Mouse (Mus musculus) CD8-positive naive resting alpha-beta T cell, adult 57 days (primary cell): ENCODE data around the gene Mfge8. TPM values are rescaled to one million over a fixed set of nuclear protein-coding genes. Genes with fewer than 3 reads are reported as not detected.

ENCODE experiments used
- total RNA-seq: library from RNA; stranded (reverse); gene quantifications from one replicate; pipeline ENCODE4 v1.2.4, GENCODE M21; 2023

The Mfge8 gene
- 23.7 TPM for total RNA-seq

GRCm38 (mm10) chr7:79148711-79149266 lies at the start of gene Mfge8:
TSS of gene Mfge8 (minus strand) at chr7:79149060.

GRCm38 (mm10) chr7:79130843-79131444 lies 17.9 kb downstream of the Mfge8 start, which contains the start of gene Hapln3:
TSS of gene Hapln3 (minus strand) at chr7:79131018.

Other genes with a start within 250 kb of the Mfge8 start
- gene Isg20, start 235.6 kb downstream of the Mfge8 start, total RNA-seq, result 14.1 TPM
- not detected for gene Acan, start 95.6 kb downstream of the Mfge8 start, total RNA-seq
- not detected for gene Hapln3, start 18.0 kb downstream of the Mfge8 start, total RNA-seq
- 90.3 TPM for gene Abhd2, start 124.1 kb upstream of the Mfge8 start, total RNA-seq
- not detected for gene Rlbp1, start 238.0 kb upstream of the Mfge8 start, total RNA-seq
- 2.0 TPM for gene Fanci, start 242.9 kb upstream of the Mfge8 start, total RNA-seq